In genomic region chr5:113828481-113828880, GRCm38 (mm10) we compare ENCODE assay signal across 15 mouse cellular contexts. TPM values are rescaled to one million over a fixed set of nuclear protein-coding genes. Genes with fewer than 3 reads are reported as not detected.
DNase-seq lines count a peak whose midpoint lies in the region; ATAC-seq lines count a peak whose summit lies in the region.
"Had no signal": no experiment of that assay in that cellular context is flagged by ENCODE, and none has a peak within 500 bp of the region (broad histone marks: within the 10 kb centered on the region; RNA-seq: fewer than 3 reads in every experiment).

No protein-coding gene starts in this region.

- no peak for DNase-seq in heart, embryonic 10.5 days (ENCODE audit: low spot score)
- peak; percentile 70 for DNase-seq in CD4-positive helper T cell, adult 2 months (ENCODE audit: low read depth, low spot score)
- DNase-seq in liver, result peak; percentile 43
- no peak for DNase-seq in frontal cortex, adult 2 months (ENCODE audit: extremely low spot score in 1 of 2, low spot score in 1 of 2)
- no peak for DNase-seq in urinary bladder, postnatal 36 days (ENCODE audit: low spot score in 2 of 2)
- DNase-seq: adrenal gland, postnatal 25 days; cerebellum, adult 2 months; gastrocnemius, postnatal 36 days; heart, postnatal 36 days; kidney, postnatal 36 days; lung, postnatal 14 days had no signal

- H3K4me3 ChIP-seq in heart, embryonic 16.5 days (ENCODE audit: low read length), result peak overlapping the region; percentile 9; the same call in 1 of the 2 replicates
- H3K4me3 ChIP-seq in heart, embryonic 10.5 days, result no peak overlapping the region
- H3K4me3 ChIP-seq in stomach, embryonic 16.5 days (replicated peaks; ENCODE audit: low read length), result no peak overlapping the region
- no peak overlapping the region for H3K4me3 ChIP-seq in forebrain, embryonic 16.5 days (replicated peaks; ENCODE audit: low read length)

- WGBS in heart, embryonic 16.5 days, result 55% methylated on average over 7 of the region's 7 CpGs
- 59% methylated on average over 7 of the region's 7 CpGs for WGBS in heart, embryonic 10.5 days
- WGBS in stomach, embryonic 16.5 days, result 40% methylated on average over 7 of the region's 7 CpGs
- 61% methylated on average over 7 of the region's 7 CpGs for WGBS in forebrain, embryonic 16.5 days

- H3K9ac ChIP-seq in heart, embryonic 16.5 days (ENCODE audit: low read length), result no peak overlapping the region
- H3K9ac ChIP-seq in stomach, embryonic 16.5 days (ENCODE audit: low read length), result no peak overlapping the region
- no peak overlapping the region for H3K9ac ChIP-seq in forebrain, embryonic 16.5 days (replicated peaks; ENCODE audit: low read depth, low read length)

- ATAC-seq in heart, embryonic 16.5 days (replicated peaks; ENCODE audit: extremely low read depth, insufficient read depth, low FRiP score), result no peak
- ATAC-seq in stomach, embryonic 16.5 days (ENCODE audit: insufficient read depth, low FRiP score), result peak; percentile 41; the same call in 1 of the 2 replicates
- no peak for ATAC-seq in forebrain, embryonic 16.5 days
- ATAC-seq: midbrain, embryonic 16.5 days had no signal

- peak overlapping the region; percentile 16; the same call in 1 of the 2 replicates for H3K27ac ChIP-seq in heart, embryonic 16.5 days (ENCODE audit: low read length)
- no peak overlapping the region for H3K27ac ChIP-seq in heart, embryonic 10.5 days
- no peak overlapping the region for H3K27ac ChIP-seq in stomach, embryonic 16.5 days (ENCODE audit: low read length)
- no peak overlapping the region for H3K27ac ChIP-seq in forebrain, embryonic 16.5 days (ENCODE audit: low read length)

- H3K9me3 ChIP-seq in heart, embryonic 16.5 days (replicated peaks; ENCODE audit: control insufficient read depth, low read length), result no peaks in the 10 kb centered on the region
- H3K9me3 ChIP-seq in heart, embryonic 10.5 days, result no peaks in the 10 kb centered on the region
- no peaks in the 10 kb centered on the region for H3K9me3 ChIP-seq in stomach, embryonic 16.5 days (replicated peaks; ENCODE audit: control insufficient read depth, low read length)
- no peaks in the 10 kb centered on the region for H3K9me3 ChIP-seq in forebrain, embryonic 16.5 days (ENCODE audit: control insufficient read depth, low read length)

- no peaks in the 10 kb centered on the region for H3K27me3 ChIP-seq in heart, embryonic 16.5 days (ENCODE audit: control insufficient read depth, insufficient read depth, low read length)
- no peaks in the 10 kb centered on the region; the same call in 1 of the 2 replicates for H3K27me3 ChIP-seq in heart, embryonic 10.5 days (ENCODE audit: insufficient read depth, poor library complexity, severe bottlenecking)
- H3K27me3 ChIP-seq in stomach, embryonic 16.5 days (ENCODE audit: control insufficient read depth, insufficient read depth, low read length), result no peaks in the 10 kb centered on the region
- no peaks in the 10 kb centered on the region for H3K27me3 ChIP-seq in forebrain, embryonic 16.5 days (replicated peaks; ENCODE audit: control insufficient read depth, insufficient read depth, low read length)

- H3K4me2 ChIP-seq in heart, embryonic 16.5 days (ENCODE audit: low read depth, low read length), result 0 out of 2 replicates have a peak overlapping the region, but pooled peaks have one; percentile 0
- no peak overlapping the region for H3K4me2 ChIP-seq in stomach, embryonic 16.5 days (ENCODE audit: low read depth, low read length)
- H3K4me2 ChIP-seq in forebrain, embryonic 16.5 days (ENCODE audit: low read length), result no peak overlapping the region

- no peaks in the 10 kb centered on the region for H3K4me1 ChIP-seq in heart, embryonic 16.5 days (ENCODE audit: control insufficient read depth, insufficient read depth, low read length)
- peaks cover 21% of the 10 kb centered on the region for H3K4me1 ChIP-seq in heart, embryonic 10.5 days
- H3K4me1 ChIP-seq in stomach, embryonic 16.5 days (ENCODE audit: control insufficient read depth, insufficient read depth, low read length), result no peaks in the 10 kb centered on the region
- no peaks in the 10 kb centered on the region for H3K4me1 ChIP-seq in forebrain, embryonic 16.5 days (replicated peaks; ENCODE audit: control insufficient read depth, insufficient read depth, low read length)

- H3K36me3 ChIP-seq in heart, embryonic 16.5 days (ENCODE audit: control insufficient read depth, insufficient read depth), result no peaks in the 10 kb centered on the region
- no peaks in the 10 kb centered on the region for H3K36me3 ChIP-seq in heart, embryonic 10.5 days
- no peaks in the 10 kb centered on the region for H3K36me3 ChIP-seq in stomach, embryonic 16.5 days (ENCODE audit: control insufficient read depth, insufficient read depth, low read length)
- no peaks in the 10 kb centered on the region for H3K36me3 ChIP-seq in forebrain, embryonic 16.5 days (ENCODE audit: control insufficient read depth, insufficient read depth)

RNA-seq across cellular contexts. Expression of gene Selplg, which starts 4.0 kb away (rescaled TPM):
- 10.1 and 29.8 TPM in 2 replicates for polyA plus RNA-seq in heart, embryonic 16.5 days (2015; fragmentation: Nextera tagmentation; extraction: Ambion mirVana)
- polyA plus RNA-seq in heart, embryonic 10.5 days (2016; fragmentation: Nextera tagmentation; extraction: Ambion mirVana), result 0.64 and 1.3 TPM in 2 replicates
- 7.3 and 9.1 TPM in 2 replicates for polyA plus RNA-seq in stomach, embryonic 16.5 days (2015; fragmentation: Nextera tagmentation; extraction: Ambion mirVana)
- 1.8 and 2.0 TPM in 2 replicates for polyA plus RNA-seq in forebrain, embryonic 16.5 days (2015; fragmentation: Nextera tagmentation; extraction: Ambion mirVana)
- 34.0 and 40.3 TPM in 2 replicates for polyA plus RNA-seq in frontal cortex, adult 2 months (2012; rRNA removed)

RNA-seq across cellular contexts. Expression of gene Tmem119, which starts 28.2 kb away (rescaled TPM):
- polyA plus RNA-seq in heart, embryonic 16.5 days (2015; fragmentation: Nextera tagmentation; extraction: Ambion mirVana), result 22.4 and 22.5 TPM in 2 replicates
- 13.5 and 42.1 TPM in 2 replicates for polyA plus RNA-seq in heart, embryonic 10.5 days (2016; fragmentation: Nextera tagmentation; extraction: Ambion mirVana)
- polyA plus RNA-seq in stomach, embryonic 16.5 days (2015; fragmentation: Nextera tagmentation; extraction: Ambion mirVana), result 71.4 and 73.0 TPM in 2 replicates
- polyA plus RNA-seq in forebrain, embryonic 16.5 days (2015; fragmentation: Nextera tagmentation; extraction: Ambion mirVana), result 4.4 and 7.9 TPM in 2 replicates
- polyA plus RNA-seq in frontal cortex, adult 2 months (2012; rRNA removed), result 17.6 and 22.6 TPM in 2 replicates

RNA-seq across cellular contexts. Expression of gene Iscu, which starts 55.9 kb away (rescaled TPM):
- polyA plus RNA-seq in heart, embryonic 16.5 days (2015; fragmentation: Nextera tagmentation; extraction: Ambion mirVana), result 118 and 136 TPM in 2 replicates
- 98.7 and 105 TPM in 2 replicates for polyA plus RNA-seq in heart, embryonic 10.5 days (2016; fragmentation: Nextera tagmentation; extraction: Ambion mirVana)
- polyA plus RNA-seq in stomach, embryonic 16.5 days (2015; fragmentation: Nextera tagmentation; extraction: Ambion mirVana), result 97.0 and 112 TPM in 2 replicates
- 76.9 and 79.6 TPM in 2 replicates for polyA plus RNA-seq in forebrain, embryonic 16.5 days (2015; fragmentation: Nextera tagmentation; extraction: Ambion mirVana)
- polyA plus RNA-seq in frontal cortex, adult 2 months (2012; rRNA removed), result 202 and 208 TPM in 2 replicates

RNA-seq across cellular contexts. Expression of gene Sart3, which starts 56.2 kb away (rescaled TPM):
- polyA plus RNA-seq in heart, embryonic 16.5 days (2015; fragmentation: Nextera tagmentation; extraction: Ambion mirVana), result 31.6 TPM in 2 replicates
- 46.0 and 63.9 TPM in 2 replicates for polyA plus RNA-seq in heart, embryonic 10.5 days (2016; fragmentation: Nextera tagmentation; extraction: Ambion mirVana)
- 30.8 and 35.0 TPM in 2 replicates for polyA plus RNA-seq in stomach, embryonic 16.5 days (2015; fragmentation: Nextera tagmentation; extraction: Ambion mirVana)
- polyA plus RNA-seq in forebrain, embryonic 16.5 days (2015; fragmentation: Nextera tagmentation; extraction: Ambion mirVana), result 50.7 and 52.7 TPM in 2 replicates
- polyA plus RNA-seq in frontal cortex, adult 2 months (2012; rRNA removed), result 39.0 and 44.1 TPM in 2 replicates

Comparison
In these comparisons a context has a peak if more than half of its experiments do, and no peak if none do; other contexts are left out.
1. DNase-seq: peak in CD4-positive helper T cell, adult 2 months (single experiment) and liver (single experiment); none in heart, embryonic 10.5 days (single experiment), frontal cortex, adult 2 months (0 of 2) and urinary bladder, postnatal 36 days (0 of 2).